Mouse (Mus musculus) right cerebral cortex, postnatal 25 days (tissue): ENCODE data around the gene Thada.

ENCODE experiments used
- DNase-seq: peaks from one replicate; pipeline ENCODE4 v3.0.0; 2022

Thada gene

DNA sequence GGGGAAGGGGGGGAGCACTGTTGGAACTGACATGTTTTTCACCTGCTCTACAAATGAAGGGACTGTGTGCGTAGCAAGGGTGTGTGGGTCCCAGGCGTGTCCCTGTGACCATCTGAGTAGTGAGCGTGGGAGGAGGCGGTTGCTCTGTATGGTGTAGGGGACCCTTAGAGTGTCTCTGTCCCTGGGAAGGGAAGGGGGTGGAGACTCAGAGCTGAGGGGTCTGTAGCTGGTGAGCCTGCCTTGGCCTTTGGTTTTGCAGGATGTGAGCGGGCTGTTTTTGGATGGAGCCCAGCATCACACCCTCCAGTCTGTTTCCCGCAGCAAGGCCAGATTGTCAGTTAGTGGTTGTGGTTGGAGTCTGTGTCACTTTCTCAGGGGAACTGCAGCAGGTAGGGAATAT lies 324.3 kb downstream of the Thada start:
- no peak for DNase-seq

DNA sequence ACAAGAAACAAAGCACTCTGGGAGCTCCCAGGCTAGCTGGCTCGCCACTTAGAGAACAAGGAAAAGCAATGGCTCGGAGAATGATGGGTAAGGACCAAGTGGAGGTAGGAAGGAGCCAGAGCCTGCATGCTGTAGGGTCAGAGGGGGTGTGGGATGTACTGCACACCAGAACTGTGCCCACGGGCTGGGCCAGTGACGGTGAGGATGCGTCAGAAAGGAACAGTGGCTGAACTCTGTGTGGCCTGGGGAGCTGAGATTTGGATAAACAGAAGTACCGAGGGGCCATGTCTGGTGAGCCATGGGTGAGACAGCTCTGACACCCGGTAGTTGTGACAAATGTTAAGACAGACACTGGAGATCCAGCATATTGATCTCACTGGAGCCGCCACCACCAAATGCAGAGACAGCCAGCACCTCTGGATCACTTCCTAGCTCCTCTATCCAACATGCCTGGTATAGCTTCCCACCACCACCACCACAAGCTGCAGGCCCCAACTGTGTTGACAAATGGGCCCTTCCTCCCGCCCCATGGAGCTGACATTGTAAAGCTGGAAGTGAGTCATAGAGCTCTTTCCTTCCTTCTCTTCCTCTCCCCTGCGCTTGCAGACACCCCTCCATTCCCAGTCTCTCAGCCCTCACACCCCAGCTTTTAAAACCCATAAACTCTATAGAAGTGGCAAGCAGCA lies 325.0 kb downstream of the Thada start:
- DNase-seq = no peak
